Mouse (Mus musculus): ENCODE measurements around the gene Coq10b. TPM values are rescaled to one million over a fixed set of nuclear protein-coding genes. Genes with fewer than 3 reads are reported as not detected.

Gene Coq10b
- total RNA-seq, 2 experiments from 2014 or later = 36.7 to 37.6 TPM

- no peak for DNase-seq
Observed at GRCm38 (mm10) chr1:55108473-55108872, 55.9 kb downstream of the Coq10b start.

DNA sequence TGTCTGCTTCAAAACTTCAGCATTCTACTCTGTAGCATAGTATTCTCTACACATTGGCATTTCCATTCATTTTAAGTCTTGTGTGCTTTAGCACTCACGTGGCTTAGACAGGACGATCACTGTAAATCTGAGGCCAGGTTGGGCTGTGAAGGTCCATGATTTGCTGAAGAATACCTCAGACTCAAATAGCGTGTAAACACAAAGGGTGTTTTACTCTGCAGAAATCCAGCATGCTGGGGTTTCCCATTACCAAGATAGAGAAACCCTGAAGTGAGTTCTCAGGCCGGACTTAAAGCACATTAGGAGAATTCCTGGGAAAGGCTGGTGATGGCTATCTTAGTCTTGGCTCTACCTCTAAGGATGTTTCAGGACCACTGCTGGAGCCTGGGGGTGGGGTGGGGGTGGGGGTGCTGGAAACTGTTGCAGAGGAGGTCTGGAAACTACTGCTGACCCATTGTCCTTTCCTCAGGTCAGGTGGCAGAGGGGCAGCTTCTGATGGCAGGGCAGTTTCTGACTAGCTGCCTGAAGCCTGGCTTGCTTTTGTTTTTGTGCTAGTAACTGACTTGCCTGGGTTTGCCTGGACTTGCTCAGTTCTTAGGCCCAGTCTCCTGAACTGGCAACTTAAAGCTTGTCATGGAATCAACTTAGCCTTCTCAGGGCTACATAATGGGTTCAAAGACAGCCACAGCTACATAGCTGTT lies 56.6 kb downstream of the Coq10b start:
- DNase-seq = no peak

Other genes with a start within 250 kb of the Coq10b start
- gene Ankrd44, start 126.4 kb upstream of the Coq10b start, total RNA-seq (2021) = 10 to 100 TPM; 18.0 to 20.9 TPM
- 100 to 1,000 TPM; 130 to 143 TPM for gene Sf3b1, start 25.3 kb upstream of the Coq10b start, total RNA-seq (2021)
- gene Hspe1, start 35.4 kb downstream of the Coq10b start, total RNA-seq (2021) = 100 to 1,000 TPM; 142 to 148 TPM
- 100 to 1,000 TPM; 363 to 379 TPM for gene Hspd1, start 35.5 kb downstream of the Coq10b start, total RNA-seq (2021)
- gene Mob4, start 78.5 kb downstream of the Coq10b start, total RNA-seq (2021) = 10 to 100 TPM; 45.8 to 48.8 TPM
- 10 to 100 TPM; 13.7 to 15.0 TPM for gene Rftn2, start 174.0 kb downstream of the Coq10b start, total RNA-seq (2021)
- 1 to 10 TPM; 5.1 to 5.5 TPM for gene Mars2, start 184.4 kb downstream of the Coq10b start, total RNA-seq (2021)

All from heart, postnatal 4 days (tissue).